Mouse (Mus musculus) heart, postnatal 25 days (tissue): ENCODE measurements around the gene Prps2. TPM values are rescaled to one million over a fixed set of nuclear protein-coding genes. Genes with fewer than 3 reads are reported as not detected.
"Not testable (repeated sequence)": the region's sequence is repeated elsewhere in the genome, so short reads cannot be mapped to it uniquely, and the experiment has no call there.

Experiments
- DNase-seq: peaks from one replicate; pipeline ENCODE4 v3.0.0; 2022; ENCODE audit warnings: low spot score
- intact Hi-C: fragments of 180-260 bp; cut with DNase I; formaldehyde crosslinking; loops from one replicate; pipeline ENCODE4 v1.15.1; 2025
- total RNA-seq, 2 experiments: library from RNA; stranded (reverse); gene quantifications; 2 replicates each; pipeline ENCODE4 v1.2.3; 2021

Gene Prps2
- total RNA-seq, 2 experiments from 2014 or later = 9.5 to 9.9 TPM

GRCm38 (mm10) chrX:167329098-167329497, 53.5 kb downstream of the Prps2 start:
- DNase-seq = no peak
- intact Hi-C loops = no loop called here

GRCm38 (mm10) chrX:167328519-167328918, 54.0 kb downstream of the Prps2 start:
- DNase-seq = no peak
- intact Hi-C loops = no loop called here

GRCm38 (mm10) chrX:167323742-167324141, 58.8 kb downstream of the Prps2 start:
- no peak for DNase-seq
- intact Hi-C loops = no loop called here

- no peak for DNase-seq
- intact Hi-C loops = no loop called here
Measured at GRCm38 (mm10) chrX:167321233-167321806, 61.2 kb downstream of the Prps2 start.

- DNase-seq = no peak
- intact Hi-C loops = no loop called here
Measured at GRCm38 (mm10) chrX:167318819-167319396, 63.6 kb downstream of the Prps2 start.

- no peak for DNase-seq
- intact Hi-C loops = no loop called here
Measured at GRCm38 (mm10) chrX:167315766-167316165, 66.8 kb downstream of the Prps2 start.

- no peak for DNase-seq
- intact Hi-C loops = no loop called here
Measured at GRCm38 (mm10) chrX:167315093-167315726, 67.3 kb downstream of the Prps2 start.

- intact Hi-C loops, DNase-seq: not testable (repeated sequence)
Measured at GRCm38 (mm10) chrX:167302061-167302460, 80.5 kb downstream of the Prps2 start.

Other genes starting within 250 kb of the Prps2 start
- gene Tmsb4x, start 173.4 kb downstream of the Prps2 start, total RNA-seq = 100 to 1,000 TPM; 459 to 522 TPM
- 1 to 10 TPM; 2.3 to 2.8 TPM for gene Tlr8, start 118.4 kb downstream of the Prps2 start, total RNA-seq
- 1 to 10 TPM; 1.7 to 1.8 TPM for gene Tlr7, start 52.2 kb downstream of the Prps2 start, total RNA-seq